ENCODE assay signal across 8 mouse cellular contexts in genomic region chr7:132810879-132811278, GRCm38 (mm10). TPM values are rescaled to one million over a fixed set of nuclear protein-coding genes. Genes with fewer than 3 reads are reported as not detected.
DNase-seq lines count a peak whose midpoint lies in the region; ATAC-seq lines count a peak whose summit lies in the region.

No protein-coding gene starts in this region.

- H3K4me2 ChIP-seq in hindbrain, embryonic 14.5 days (replicated peaks) = peak overlapping the region; percentile 93

- H3K36me3 ChIP-seq in hindbrain, embryonic 14.5 days (replicated peaks; ENCODE audit: control insufficient read depth, insufficient read depth) = no peaks in the 10 kb centered on the region

- DNase-seq in R1 (ENCODE audit: low read depth, low spot score) = peak; percentile 82
- DNase-seq in cerebellum, postnatal 10 days = peak; percentile 97 to 98
- peak; percentile 76 to 85 for DNase-seq in frontal cortex, postnatal 10 days (ENCODE audit: low spot score in 2 of 2)
- DNase-seq in hindbrain, embryonic 14.5 days (ENCODE audit: low spot score) = peak; percentile 89
- DNase-seq in left cerebral cortex, adult 18-20 months (ENCODE audit: low spot score in 2 of 2) = peak; percentile 93 to 98
- peak; percentile 91 to 95 for DNase-seq in lung, postnatal 4 days
- DNase-seq in retina, postnatal 1 day = peak; percentile 90
- DNase-seq in urinary bladder, adult 18-20 months (ENCODE audit: low spot score in 2 of 2) = peak; percentile 79 to 83

- H3K9ac ChIP-seq in hindbrain, embryonic 14.5 days = no peak overlapping the region

- ATAC-seq in hindbrain, embryonic 14.5 days (ENCODE audit: low FRiP score) = no peak

- peaks cover 62% of the 10 kb centered on the region for H3K4me1 ChIP-seq in hindbrain, embryonic 14.5 days (replicated peaks; ENCODE audit: control insufficient read depth, insufficient read depth, low read length)

- no peak overlapping the region for H3K4me3 ChIP-seq in hindbrain, embryonic 14.5 days (replicated peaks; ENCODE audit: low read length)

- no peaks in the 10 kb centered on the region for H3K9me3 ChIP-seq in hindbrain, embryonic 14.5 days (ENCODE audit: control insufficient read depth, low read length)

- H3K27me3 ChIP-seq in hindbrain, embryonic 14.5 days (ENCODE audit: control insufficient read depth, insufficient read depth, low read length) = no peaks in the 10 kb centered on the region

- WGBS in hindbrain, embryonic 14.5 days = 59% methylated on average over 1 of the region's 1 CpGs

- H3K27ac ChIP-seq in hindbrain, embryonic 14.5 days = peak overlapping the region; percentile 43; the same call in 1 of the 2 replicates

RNA-seq across cellular contexts. Expression of gene Fam53b, which starts 2.8 kb away (rescaled TPM):
- polyA plus RNA-seq in hindbrain, embryonic 14.5 days (2014; fragmentation: Nextera tagmentation; extraction: Ambion mirVana) = 13.3 and 16.6 TPM in 2 replicates
- total RNA-seq in left cerebral cortex, adult 18-20 months (2021) = 10 to 100 TPM; 71.7 to 73.5 TPM

RNA-seq across cellular contexts. Expression of gene Eef1akmt2, which starts 41.6 kb away (rescaled TPM):
- polyA plus RNA-seq in hindbrain, embryonic 14.5 days (2014; fragmentation: Nextera tagmentation; extraction: Ambion mirVana) = 85.1 and 86.7 TPM in 2 replicates
- total RNA-seq in left cerebral cortex, adult 18-20 months (2021) = 10 to 100 TPM; 33.4 to 35.0 TPM

RNA-seq across cellular contexts. Expression of gene Abraxas2, which starts 48.1 kb away (rescaled TPM):
- 36.4 and 44.9 TPM in 2 replicates for polyA plus RNA-seq in hindbrain, embryonic 14.5 days (2014; fragmentation: Nextera tagmentation; extraction: Ambion mirVana)
- total RNA-seq in left cerebral cortex, adult 18-20 months (2021) = 10 to 100 TPM; 29.9 to 30.1 TPM
